Mouse (Mus musculus) T-helper 1 cell (primary cell): ENCODE results near the gene Morf4l2.
"Not testable (repeated sequence)": the region's sequence is repeated elsewhere in the genome, so short reads cannot be mapped to it uniquely, and the experiment has no call there.

Source experiments
- in situ Hi-C: fragments of 300-600 bp; cut with MboI, MseI; formaldehyde crosslinking; loops from one replicate; pipeline ENCODE4 v1.15.1; 2025; ENCODE audit warnings: high pct_unique_total_duplicates

Morf4l2 gene

DNA sequence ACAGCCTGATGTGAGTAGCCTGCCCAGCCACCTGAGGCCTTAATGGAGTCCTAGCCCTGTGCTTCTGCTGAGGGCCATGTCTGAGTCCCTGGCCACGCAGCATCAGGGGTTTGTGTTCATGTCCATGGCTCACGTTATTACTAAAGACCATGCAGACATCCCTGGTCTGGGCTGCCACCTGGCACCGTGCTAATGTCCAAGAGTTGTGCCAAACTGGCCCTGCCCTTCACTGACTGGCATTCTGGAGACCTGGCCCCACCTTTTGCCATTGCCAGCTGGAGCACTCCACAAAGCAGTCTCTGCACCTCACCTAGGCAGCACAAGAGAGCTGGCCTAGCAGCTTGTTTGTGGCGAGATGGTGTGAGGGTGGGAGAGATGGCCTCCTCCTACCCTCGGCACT is 50.3 kb downstream of the Morf4l2 start:
- in situ Hi-C loops = no loop called here

GRCm38 (mm10) chrX:136692294-136692675 is 51.2 kb downstream of the Morf4l2 start:
- in situ Hi-C loops = no loop called here

DNA sequence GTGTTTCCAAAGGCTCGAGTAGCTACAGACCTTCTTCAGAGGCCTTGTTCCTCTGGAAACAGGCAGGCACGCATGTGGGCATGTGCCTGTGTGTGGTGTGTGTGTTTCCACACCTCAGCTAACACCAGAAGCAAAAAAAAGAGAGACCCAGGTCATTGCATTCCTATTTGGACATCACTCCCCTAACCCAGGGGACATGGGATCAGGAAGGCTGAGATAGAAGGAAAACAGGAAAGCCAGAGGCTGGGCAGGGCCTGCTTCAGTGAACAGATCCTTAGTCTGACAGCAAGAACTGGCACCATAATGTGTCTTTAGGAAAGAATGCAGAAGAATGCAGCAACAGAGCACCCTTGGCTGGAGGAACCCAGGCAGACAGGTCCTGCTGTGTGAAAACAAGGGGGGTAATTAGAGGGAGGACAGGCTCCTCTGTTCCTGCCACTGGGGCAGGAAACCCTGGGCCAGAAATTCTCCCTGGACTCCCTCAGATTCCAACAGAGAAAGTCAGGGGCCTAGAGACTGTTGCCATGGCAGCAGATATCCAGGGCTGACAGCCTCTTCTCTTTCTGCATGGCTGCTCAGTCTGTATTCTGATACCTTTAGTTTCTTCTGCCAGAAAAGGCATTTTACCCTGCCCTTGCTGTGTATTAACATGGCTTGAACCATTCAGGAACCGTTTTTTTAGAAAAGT is 51.7 kb downstream of the Morf4l2 start:
- in situ Hi-C loops = not testable (repeated sequence)
